In the genomic region with DNA sequence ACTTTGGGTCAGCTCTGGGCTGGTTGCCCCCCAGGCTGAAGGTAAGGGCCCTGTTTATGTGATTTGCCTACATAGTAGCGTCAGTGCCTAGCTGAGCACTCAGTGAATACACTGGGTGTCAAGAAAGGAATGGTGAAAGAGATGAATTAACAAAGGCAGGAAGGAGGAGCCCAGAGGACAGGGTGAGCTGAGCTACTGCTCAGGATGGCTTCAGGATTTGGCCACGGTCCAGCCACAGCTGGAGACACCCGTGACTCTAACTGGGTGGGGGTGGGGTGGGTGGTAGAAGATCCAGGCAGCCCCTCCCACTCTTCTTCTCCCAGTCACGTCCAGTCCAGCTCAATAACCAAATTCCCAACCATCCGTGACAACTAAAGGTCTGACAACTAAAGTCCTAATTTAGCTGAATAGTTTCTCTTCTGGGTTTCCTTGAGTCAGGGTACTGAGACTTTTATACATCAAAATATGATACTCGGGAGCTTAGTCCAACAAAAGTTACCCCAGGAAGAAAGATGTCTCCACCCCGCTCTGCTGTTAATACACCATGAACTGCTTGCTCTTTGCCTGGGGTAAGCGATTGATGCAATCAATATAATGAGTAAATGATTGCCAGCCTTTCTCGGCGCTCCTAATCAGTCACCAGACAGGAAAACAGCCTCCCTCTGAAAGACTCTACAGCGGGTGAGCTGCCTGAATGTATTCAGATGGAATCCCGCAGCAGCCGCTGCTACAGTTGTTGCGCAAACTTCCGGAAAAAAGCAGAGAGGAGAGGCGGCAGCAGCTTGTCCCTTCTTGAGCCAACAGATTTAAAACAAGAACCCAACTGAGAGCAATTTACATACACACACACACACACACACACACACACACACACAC, we compare ENCODE assay signal across 8 mouse cellular contexts. TPM values are rescaled to one million over a fixed set of nuclear protein-coding genes. Genes with fewer than 3 reads are reported as not detected.
A peak's percentile ranks its signal among the peaks of the same experiment; 100 is the strongest.
DNase-seq lines count a peak whose midpoint lies in the region; ATAC-seq and TF ChIP-seq lines count a peak whose summit lies in the region.

No protein-coding gene starts in this region.

- no peak for TF ChIP-seq CTCF in olfactory bulb, adult 2 months (IDR thresholded peaks at IDR 0.05; ENCODE audit: insufficient read depth, low read depth, low read length)

- no peak for TF ChIP-seq POLR2A in olfactory bulb, adult 2 months (IDR thresholded peaks at IDR 0.05; ENCODE audit: insufficient read depth, low read depth, low read length)

- no peaks in the 10 kb centered on the region for H3K9me3 ChIP-seq in heart, embryonic 13.5 days
- H3K9me3 ChIP-seq in kidney, embryonic 14.5 days (ENCODE audit: control insufficient read depth, low read length) = no peaks in the 10 kb centered on the region
- H3K9me3 ChIP-seq in lung, embryonic 16.5 days (ENCODE audit: control insufficient read depth, low read length) = no peaks in the 10 kb centered on the region

- H3K4me2 ChIP-seq in heart, embryonic 13.5 days = peak overlapping the region; percentile 69
- peak overlapping the region; percentile 41 for H3K4me2 ChIP-seq in kidney, embryonic 14.5 days (replicated peaks; ENCODE audit: low read depth, low read length)
- peak overlapping the region; percentile 53 for H3K4me2 ChIP-seq in lung, embryonic 16.5 days (ENCODE audit: low read depth, low read length)

- H3K4me1 ChIP-seq in heart, embryonic 13.5 days = peaks cover 18% of the 10 kb centered on the region
- peaks cover 28% of the 10 kb centered on the region; the same call in 1 of the 2 replicates for H3K4me1 ChIP-seq in kidney, embryonic 14.5 days (ENCODE audit: control insufficient read depth, insufficient read depth, low read length)
- peaks cover 8% of the 10 kb centered on the region for H3K4me1 ChIP-seq in lung, embryonic 16.5 days (replicated peaks; ENCODE audit: control insufficient read depth, insufficient read depth, low read length)
- peaks cover 12% of the 10 kb centered on the region for H3K4me1 ChIP-seq in olfactory bulb, adult 2 months (ENCODE audit: control insufficient read depth, insufficient read depth, low read length)

- 21% methylated on average over 16 of the region's 16 CpGs for WGBS in heart, embryonic 13.5 days
- 11% methylated on average over 16 of the region's 16 CpGs for WGBS in kidney, embryonic 14.5 days
- WGBS in lung, embryonic 16.5 days = 4% methylated on average over 16 of the region's 16 CpGs
- WGBS in olfactory bulb, adult 2 months = 11% methylated on average over 16 of the region's 16 CpGs

- no peaks in the 10 kb centered on the region for H3K36me3 ChIP-seq in heart, embryonic 13.5 days
- no peaks in the 10 kb centered on the region for H3K36me3 ChIP-seq in kidney, embryonic 14.5 days (ENCODE audit: control insufficient read depth, insufficient read depth, low read length)
- no peaks in the 10 kb centered on the region for H3K36me3 ChIP-seq in lung, embryonic 16.5 days (ENCODE audit: control insufficient read depth, insufficient read depth, low read length)

- no peaks in the 10 kb centered on the region for H3K27me3 ChIP-seq in heart, embryonic 13.5 days (replicated peaks)
- no peaks in the 10 kb centered on the region for H3K27me3 ChIP-seq in kidney, embryonic 14.5 days (ENCODE audit: control insufficient read depth, insufficient read depth, low read length)
- no peaks in the 10 kb centered on the region for H3K27me3 ChIP-seq in lung, embryonic 16.5 days (ENCODE audit: control insufficient read depth, insufficient read depth, low read depth, low read length)

- peak; percentile 38 for DNase-seq in right cerebral cortex, adult 18-20 months
- no peak for DNase-seq in right cerebral cortex, postnatal 36 days (ENCODE audit: low spot score in 2 of 2)
- peak; percentile 40 for DNase-seq in embryo, embryonic 9.5 days (ENCODE audit: extremely low spot score)
- no peak for DNase-seq in spleen, postnatal 4 days (ENCODE audit: low spot score in 2 of 2)

- peak; percentile 63; the same call in 1 of the 2 replicates for ATAC-seq in heart, embryonic 13.5 days (ENCODE audit: extremely low read depth, insufficient number of reproducible peaks, low FRiP score, low TSS enrichment)
- peak; percentile 84 for ATAC-seq in kidney, embryonic 14.5 days (ENCODE audit: low FRiP score, low TSS enrichment)
- ATAC-seq in lung, embryonic 16.5 days (ENCODE audit: low read depth) = peak; percentile 90

- peak overlapping the region; percentile 71 for H3K27ac ChIP-seq in heart, embryonic 13.5 days (replicated peaks)
- H3K27ac ChIP-seq in kidney, embryonic 14.5 days (ENCODE audit: low read depth, low read length) = peak overlapping the region; percentile 86
- peak overlapping the region; percentile 92 for H3K27ac ChIP-seq in lung, embryonic 16.5 days (ENCODE audit: low read length)
- H3K27ac ChIP-seq in olfactory bulb, adult 2 months (ENCODE audit: insufficient read depth, low read depth, low read length) = peak overlapping the region; percentile 73; the same call in 1 of the 2 replicates

- H3K9ac ChIP-seq in heart, embryonic 13.5 days = peak overlapping the region; percentile 73
- peak overlapping the region; percentile 40; the same call in 1 of the 2 replicates for H3K9ac ChIP-seq in kidney, embryonic 14.5 days (ENCODE audit: low read depth, low read length)
- peak overlapping the region; percentile 57 for H3K9ac ChIP-seq in lung, embryonic 16.5 days (ENCODE audit: low read length)

- peak overlapping the region; percentile 42 for H3K4me3 ChIP-seq in heart, embryonic 13.5 days
- peak overlapping the region; percentile 23; the same call in 1 of the 2 replicates for H3K4me3 ChIP-seq in kidney, embryonic 14.5 days (ENCODE audit: low read length)
- H3K4me3 ChIP-seq in lung, embryonic 16.5 days (ENCODE audit: low read length) = peak overlapping the region; percentile 36
- no peak overlapping the region for H3K4me3 ChIP-seq in olfactory bulb, adult 2 months (ENCODE audit: insufficient read depth, low read depth, low read length)

RNA-seq across cellular contexts. Expression of a gene that starts 8.9 kb away (rescaled TPM):
- 438 and 453 TPM in 2 replicates for polyA plus RNA-seq in heart, embryonic 13.5 days (2015; fragmentation: Nextera tagmentation; extraction: Ambion mirVana)
- 785 and 857 TPM in 2 replicates for polyA plus RNA-seq in kidney, embryonic 14.5 days (2014; fragmentation: Nextera tagmentation; extraction: Ambion mirVana)
- 619 and 660 TPM in 2 replicates for polyA plus RNA-seq in lung, embryonic 16.5 days (2015; fragmentation: Nextera tagmentation; extraction: Ambion mirVana)
- 292 TPM in 1 of 2 replicates, not detected in the other for polyA plus RNA-seq in olfactory bulb, adult 2 months (2012; ENCODE audit: insufficient read depth, insufficient read length, low replicate concordance, missing spikeins)

RNA-seq across cellular contexts. Expression of a gene that starts 52.9 kb away (rescaled TPM):
- polyA plus RNA-seq in heart, embryonic 13.5 days (2015; fragmentation: Nextera tagmentation; extraction: Ambion mirVana) = 24.2 and 25.2 TPM in 2 replicates
- polyA plus RNA-seq in kidney, embryonic 14.5 days (2014; fragmentation: Nextera tagmentation; extraction: Ambion mirVana) = 28.6 and 46.8 TPM in 2 replicates
- polyA plus RNA-seq in lung, embryonic 16.5 days (2015; fragmentation: Nextera tagmentation; extraction: Ambion mirVana) = 55.6 and 56.2 TPM in 2 replicates
- not detected in 2 replicates for polyA plus RNA-seq in olfactory bulb, adult 2 months (2012; ENCODE audit: insufficient read depth, insufficient read length, low replicate concordance, missing spikeins)

Comparison
In these comparisons a context has a peak if more than half of its experiments do, and no peak if none do; other contexts are left out.
1. DNase-seq: peak in right cerebral cortex, adult 18-20 months (single experiment) and embryo, embryonic 9.5 days (single experiment); none in right cerebral cortex, postnatal 36 days (0 of 2) and spleen, postnatal 4 days (0 of 2).
2. Peak in every context shown above with its lines, with median percentiles within 50 percentile points of each other: ATAC-seq, H3K27ac ChIP-seq, H3K4me2 ChIP-seq and H3K9ac ChIP-seq.